Comparison of ENCODE assay signal across 8 mouse cellular contexts in genomic region chr9:43105664-43106361, GRCm38 (mm10). TPM values are rescaled to one million over a fixed set of nuclear protein-coding genes. Genes with fewer than 3 reads are reported as not detected.
DNase-seq lines count a peak whose midpoint lies in the region; ATAC-seq and TF ChIP-seq lines count a peak whose summit lies in the region.

No protein-coding gene starts in this region.

- no peaks in the 10 kb centered on the region for H3K9me3 ChIP-seq in lung, embryonic 14.5 days (ENCODE audit: low read depth, low read length)

- peak; percentile 85 for ATAC-seq in lung, embryonic 14.5 days (ENCODE audit: insufficient read depth)

- H3K4me1 ChIP-seq in lung, embryonic 14.5 days (ENCODE audit: insufficient read depth), result peaks cover 10% of the 10 kb centered on the region

- H3K27ac ChIP-seq in layer of hippocampus, adult 2 months, result peak overlapping the region; percentile 98
- peak overlapping the region; percentile 96 for H3K27ac ChIP-seq in lung, embryonic 14.5 days (ENCODE audit: low read depth)

- peak overlapping the region; percentile 96 for H3K4me3 ChIP-seq in layer of hippocampus, adult 2 months
- peak overlapping the region; percentile 96 for H3K4me3 ChIP-seq in lung, embryonic 14.5 days (ENCODE audit: low read depth, low read length)

- no peak for TF ChIP-seq CTCF in layer of hippocampus, adult 2 months (conservative IDR thresholded peaks at IDR 0.05)
- TF ChIP-seq CTCF in lung, embryonic 14.5 days (IDR thresholded peaks at IDR 0.05; ENCODE audit: low read depth), result 0 out of 2 replicates have a peak, but pooled peaks have one; percentile 2

- no peaks in the 10 kb centered on the region for H3K27me3 ChIP-seq in lung, embryonic 14.5 days (ENCODE audit: insufficient read depth, low read length)

- WGBS in lung, embryonic 14.5 days, result under 1% methylated on average over 89 of the region's 91 CpGs

- peak overlapping the region; percentile 77 for H3K4me2 ChIP-seq in lung, embryonic 14.5 days

- DNase-seq in MEL-GATA-1-ER (ENCODE audit: extremely low read depth, low read depth), result peak; percentile 70
- DNase-seq in cerebellum, adult 8-10 months, result peak; percentile 88
- DNase-seq in forelimb bud, embryonic 11.5 days (ENCODE audit: low read depth, low spot score), result peak; percentile 95
- peak; percentile 96 for DNase-seq in heart, postnatal 4 days
- DNase-seq in layer of hippocampus, adult 2 months (ENCODE audit: low spot score in 2 of 2), result peak; percentile 91
- DNase-seq in lung, embryonic 14.5 days, result peak; percentile 97
- peak; percentile 80 for DNase-seq in ovary, postnatal 10 days (ENCODE audit: low spot score)
- peak; percentile 57 for DNase-seq in thymus, postnatal 0 days (ENCODE audit: low spot score)

- peak overlapping the region; percentile 92 for H3K9ac ChIP-seq in lung, embryonic 14.5 days

- H3K36me3 ChIP-seq in lung, embryonic 14.5 days (ENCODE audit: insufficient read depth), result 0 out of 2 replicates have a peak, but pooled peaks cover 2% of the 10 kb centered on the region

RNA-seq across cellular contexts. Expression of gene Arhgef12, which starts 1.2 kb away (rescaled TPM):
- total RNA-seq in heart, postnatal 4 days (2021), result 100 to 1,000 TPM; 139 to 150 TPM
- 100 to 1,000 TPM; 146 to 162 TPM for total RNA-seq in layer of hippocampus, adult 2 months (2021)
- polyA plus RNA-seq in lung, embryonic 14.5 days (2014; fragmentation: Nextera tagmentation; extraction: Ambion mirVana), result 19.1 and 24.7 TPM in 2 replicates
- 2.2 and 3.1 TPM in 2 replicates for polyA plus RNA-seq in thymus, postnatal 0 days (2015; fragmentation: Nextera tagmentation; extraction: Ambion mirVana)

RNA-seq across cellular contexts. Expression of gene Tmem136, which starts 10.6 kb away (rescaled TPM):
- 10 to 100 TPM; 11.9 to 12.7 TPM for total RNA-seq in heart, postnatal 4 days (2021)
- total RNA-seq in layer of hippocampus, adult 2 months (2021), result 10 to 100 TPM; 23.5 to 25.5 TPM
- polyA plus RNA-seq in lung, embryonic 14.5 days (2014; fragmentation: Nextera tagmentation; extraction: Ambion mirVana), result 5.3 and 5.9 TPM in 2 replicates
- polyA plus RNA-seq in thymus, postnatal 0 days (2015; fragmentation: Nextera tagmentation; extraction: Ambion mirVana), result 0.29 and 1.1 TPM in 2 replicates

Comparison
In these comparisons a context has a peak if more than half of its experiments do, and no peak if none do; other contexts are left out.
1. Peak in every context shown above with its lines: DNase-seq, ATAC-seq, H3K4me3 ChIP-seq and H3K27ac ChIP-seq.